Mouse (Mus musculus) heart, adult 2 months (tissue): ENCODE measurements around the gene Slc5a6. TPM values are rescaled to one million over a fixed set of nuclear protein-coding genes. Genes with fewer than 3 reads are reported as not detected.
"Not testable (repeated sequence)": the region's sequence is repeated elsewhere in the genome, so short reads cannot be mapped to it uniquely, and the experiment has no call there.

Source experiments
- DNase-seq, 2 experiments: peaks; one replicate each; pipeline ENCODE4 v3.0.0; 2021
- H3K27ac ChIP-seq: fragments of 200-600 bp; 2 replicates; pipeline ENCODE4 v1.8.1; 2022
- H3K27me3 ChIP-seq: fragments of 200-500 bp; 2 replicates; pipeline ENCODE4 v1.6.1; 2012; ENCODE audit warnings: mild to moderate bottlenecking, low read length, inconsistent platforms, mixed read lengths; ENCODE audit not compliant: control insufficient read depth, insufficient read depth
- H3K36me3 ChIP-seq: fragments of 200-500 bp; 2 replicates; pipeline ENCODE4 v1.6.1; 2012; ENCODE audit warnings: low read length, inconsistent platforms; ENCODE audit not compliant: control insufficient read depth, insufficient read depth
- H3K4me1 ChIP-seq: fragments of 200-500 bp; 2 replicates; pipeline ENCODE4 v1.6.1; 2011; ENCODE audit warnings: low read length; ENCODE audit not compliant: control insufficient read depth, insufficient read depth
- H3K4me3 ChIP-seq: fragments of 200-600 bp; 2 replicates; pipeline ENCODE4 v1.8.1; 2022
- H3K79me2 ChIP-seq: fragments of 200-500 bp; replicated peaks from 2 replicates; pipeline ENCODE4 v1.6.1; 2012; ENCODE audit warnings: mild to moderate bottlenecking, inconsistent platforms, low read length, moderate library complexity, mixed read lengths; ENCODE audit not compliant: control insufficient read depth, insufficient read depth
- H3K9ac ChIP-seq: fragments of 200-500 bp; 2 replicates; pipeline ENCODE4 v1.6.1; 2012; ENCODE audit warnings: low read depth, mild to moderate bottlenecking, control low read depth, inconsistent platforms, low read length, mixed read lengths
- CTCF ChIP-seq: fragments of 200-600 bp; IDR thresholded peaks from 2 replicates; pipeline ENCODE4 v1.8.1; 2022; ENCODE audit warnings: antibody characterized with exemption, mild to moderate bottlenecking, moderate library complexity
- EP300 ChIP-seq: fragments of 200-500 bp; IDR thresholded peaks from 2 replicates; pipeline ENCODE4 v1.6.1; 2011; ENCODE audit warnings: low read depth, low read length, control low read depth; ENCODE audit not compliant: insufficient read depth
- POLR2A ChIP-seq: fragments of 200-500 bp; IDR thresholded peaks from 2 replicates; pipeline ENCODE4 v1.6.1; 2011; ENCODE audit warnings: mild to moderate bottlenecking, low read depth, low read length, control low read depth; ENCODE audit not compliant: insufficient read depth
- WGBS: fragments of 180-500 bp; shearing (Covaris S2); methylation state at CpG from one replicate; pipeline ENCODE4 v1.1.7; 2018; 5-methylcytosine and 5-hydroxymethylcytosine counted together
- intact Hi-C: fragments of 180-260 bp; cut with DNase I; formaldehyde crosslinking; loops from one replicate; pipeline ENCODE4 v1.15.1; 2025
- polyA plus RNA-seq: library from polyadenylated mRNA; depleted of rRNA; stranded (reverse); fragments of >200 nt; gene quantifications from 2 replicates; pipeline ENCODE4 v1.2.3, GENCODE M21; 2012
- total RNA-seq, 2 experiments: library from RNA; stranded (reverse); gene quantifications; 2 replicates each; pipeline ENCODE4 v1.2.3; 2021

Slc5a6 gene
- total and polyA plus RNA-seq, 3 experiments, result 11.8 to 25.5 (median 13.2) TPM

- H3K27ac ChIP-seq, result peak within 1 kb of the TSS; percentile 38
- WGBS, result 2% methylated on average over 64 of the region's 64 CpGs
- DNase-seq, result peak; percentile 96 to 98
- H3K4me1 ChIP-seq, result peaks cover 5% of the 10 kb centered on the region
- H3K27me3 ChIP-seq, result no peaks in the 10 kb centered on the region
- H3K9ac ChIP-seq, result peak within 1 kb of the TSS; percentile 59
- intact Hi-C loops, result loop anchor here (5.0 to 10.0 kb wide), 3 partner anchors 53 to 240 kb away; partner anchors contain the start of genes Dnajc5g, Fndc4, Gckr and Gm29609
- peak within 1 kb of the TSS; percentile 70 for H3K4me3 ChIP-seq
- no peaks in the 10 kb centered on the region for H3K79me2 ChIP-seq
- TF ChIP-seq POLR2A (peak; percentile 70), EP300 (no peak), CTCF (peak; percentile 42)
- H3K36me3 ChIP-seq, result no peaks in the 10 kb centered on the region
Measured at GRCm38 (mm10) chr5:31054261-31055215, 5.8 kb upstream of the Slc5a6 start, which contains the start of gene Cad. TSS of gene Cad (plus strand) at chr5:31054780.

- not testable (repeated sequence) for H3K4me3 ChIP-seq, H3K36me3 ChIP-seq, H3K27me3 ChIP-seq, H3K4me1 ChIP-seq, H3K9ac ChIP-seq, H3K79me2 ChIP-seq, H3K27ac ChIP-seq, DNase-seq
- WGBS, result 91% methylated on average over 4 of the region's 4 CpGs
- intact Hi-C loops, result loop anchor here (5.0 to 10.0 kb wide), 3 partner anchors 54 to 241 kb away; partner anchors contain the start of genes Dnajc5g, Fndc4, Gckr and Gm29609
Measured at GRCm38 (mm10) chr5:31053728-31054127, 5.0 kb upstream of the Slc5a6 start.

GRCm38 (mm10) chr5:31050427-31050826, 1.7 kb upstream of the Slc5a6 start:
- no peak overlapping the region for H3K4me3 ChIP-seq
- no peaks in the 10 kb centered on the region for H3K36me3 ChIP-seq
- intact Hi-C loops, result loop anchor here (5.0 to 10.0 kb wide), 3 partner anchors 57 to 244 kb away; partner anchors contain the start of genes Dnajc5g, Fndc4, Gckr and Gm29609
- H3K27ac ChIP-seq, result no peak overlapping the region
- no peak for DNase-seq
- no peaks in the 10 kb centered on the region for H3K79me2 ChIP-seq
- no peaks in the 10 kb centered on the region for H3K27me3 ChIP-seq
- peaks cover 5% of the 10 kb centered on the region for H3K4me1 ChIP-seq
- TF ChIP-seq CTCF (peak; percentile 45), POLR2A (no peak)
- H3K9ac ChIP-seq, result no peak overlapping the region

GRCm38 (mm10) chr5:31047848-31048762, 619 bp downstream of the Slc5a6 start, which contains the start of gene Atraid:
TSS of gene Atraid (plus strand) at chr5:31048312.
- Histone ChIP-seq H3K36me3 (no peaks in the 10 kb centered on the region), H3K27me3 (no peaks in the 10 kb centered on the region), H3K79me2 (no peaks in the 10 kb centered on the region), H3K4me3 (peak within 1 kb of the TSS; percentile 93), H3K27ac (peak within 1 kb of the TSS; percentile 94), H3K4me1 (no peaks in the 10 kb centered on the region; the same call in 1 of the 2 replicates), H3K9ac (peak within 1 kb of the TSS; percentile 92)
- peak; percentile 99 for DNase-seq
- intact Hi-C loops, result loop anchor here (2.0 to 5.0 kb wide), 2 partner anchors 87 to 126 kb away; partner anchors contain the start of genes Khk and Preb
- TF ChIP-seq EP300, result no peak
- peak; percentile 16; the same call in 1 of the 2 replicates for TF ChIP-seq CTCF
- TF ChIP-seq POLR2A, result peak; percentile 99
- under 1% methylated on average over 73 of the region's 73 CpGs for WGBS

- Histone ChIP-seq H3K27ac (peak overlapping the region; percentile 94; the same call in 1 of the 2 replicates), H3K4me1 (no peaks in the 10 kb centered on the region; the same call in 1 of the 2 replicates), H3K36me3 (no peaks in the 10 kb centered on the region), H3K79me2 (no peaks in the 10 kb centered on the region), H3K9ac (no peak overlapping the region), H3K4me3 (peak overlapping the region; percentile 93), H3K27me3 (no peaks in the 10 kb centered on the region)
- TF ChIP-seq EP300 (no peak), POLR2A (no peak), CTCF (no peak)
- 81% methylated on average over 5 of the region's 5 CpGs for WGBS
- no peak for DNase-seq
- intact Hi-C loops, result loop anchor here (5.0 kb wide), 1 partner anchor 125 kb away; the partner anchor contains the start of gene Khk
Measured at GRCm38 (mm10) chr5:31047074-31047473, 1.6 kb downstream of the Slc5a6 start.
